Mouse (Mus musculus) intestine, embryonic 15.5 days (tissue): ENCODE results near the gene Srsf5. TPM values are rescaled to one million over a fixed set of nuclear protein-coding genes. Genes with fewer than 3 reads are reported as not detected.

Experiments used
- ATAC-seq: fragments of 200-750 bp; cut with Nextera tagmentation; 2 replicates; pipeline ENCODE4 v1.8.0; 2017; ENCODE audit warnings: moderate TSS enrichment, moderate library complexity
- H3K27ac ChIP-seq: fragments of 300-500 bp; sonication (generic); 2 replicates; pipeline ENCODE4 v1.5.1; 2015; ENCODE audit warnings: mild to moderate bottlenecking, inconsistent platforms
- H3K27me3 ChIP-seq: fragments of 300-500 bp; sonication (generic); replicated peaks from 2 replicates; pipeline ENCODE4 v1.6.1; 2015; ENCODE audit warnings: inconsistent platforms
- H3K36me3 ChIP-seq: fragments of 300-500 bp; sonication (generic); 2 replicates; pipeline ENCODE4 v1.6.1; 2015; ENCODE audit warnings: inconsistent platforms
- H3K4me1 ChIP-seq: fragments of 300-500 bp; sonication (generic); replicated peaks from 2 replicates; pipeline ENCODE4 v1.6.1; 2015; ENCODE audit warnings: inconsistent platforms
- H3K4me2 ChIP-seq: fragments of 300-500 bp; sonication (generic); replicated peaks from 2 replicates; pipeline ENCODE4 v1.6.1; 2015; ENCODE audit warnings: mild to moderate bottlenecking, inconsistent platforms
- H3K4me3 ChIP-seq: fragments of 300-500 bp; sonication (generic); replicated peaks from 2 replicates; pipeline ENCODE4 v1.5.1; 2015; ENCODE audit warnings: inconsistent platforms
- H3K9ac ChIP-seq: fragments of 300-500 bp; sonication (generic); 2 replicates; pipeline ENCODE4 v1.6.1; 2015; ENCODE audit warnings: inconsistent platforms
- H3K9me3 ChIP-seq: fragments of 300-500 bp; sonication (generic); 2 replicates; pipeline ENCODE4 v1.6.1; 2016; ENCODE audit warnings: inconsistent platforms
- WGBS: fragments of 180-500 bp; shearing (Covaris S2); methylation state at CpG from one replicate; pipeline ENCODE4 v1.1.7; 2015; 5-methylcytosine and 5-hydroxymethylcytosine counted together
- polyA plus RNA-seq: library from polyadenylated mRNA; unstranded; fragments of >200 nt; fragmentation: Nextera tagmentation; extraction: Ambion mirVana; gene quantifications from 2 replicates; pipeline ENCODE4 v1.2.1, GENCODE M21; 2015

Srsf5 gene
- polyA plus RNA-seq, 1 experiment from 2014 or later: 607 TPM

- H3K4me3 ChIP-seq: no peak overlapping the region
- 71% methylated on average over 9 of the region's 9 CpGs for WGBS
- H3K36me3 ChIP-seq: no peaks in the 10 kb centered on the region
- no peaks in the 10 kb centered on the region for H3K27me3 ChIP-seq
- no peak overlapping the region for H3K4me2 ChIP-seq
- H3K27ac ChIP-seq: no peak overlapping the region
- H3K9me3 ChIP-seq: no peaks in the 10 kb centered on the region
- no peak overlapping the region for H3K9ac ChIP-seq
- no peak for ATAC-seq
- H3K4me1 ChIP-seq: no peaks in the 10 kb centered on the region
Observed at GRCm38 (mm10) chr12:80983695-80984094, 38.4 kb downstream of the Srsf5 start.

GRCm38 (mm10) chr12:80986628-80987027, 41.3 kb downstream of the Srsf5 start:
- no peak overlapping the region for H3K9ac ChIP-seq
- H3K9me3 ChIP-seq: no peaks in the 10 kb centered on the region
- no peak overlapping the region for H3K4me3 ChIP-seq
- H3K27ac ChIP-seq: no peak overlapping the region
- H3K36me3 ChIP-seq: no peaks in the 10 kb centered on the region
- H3K4me1 ChIP-seq: no peaks in the 10 kb centered on the region
- no peak overlapping the region for H3K4me2 ChIP-seq
- no peak for ATAC-seq
- 81% methylated on average over 4 of the region's 4 CpGs for WGBS
- H3K27me3 ChIP-seq: no peaks in the 10 kb centered on the region

GRCm38 (mm10) chr12:80988286-80988685, 43.0 kb downstream of the Srsf5 start:
- Histone ChIP-seq H3K27ac (no peak overlapping the region), H3K9me3 (no peaks in the 10 kb centered on the region), H3K9ac (no peak overlapping the region), H3K4me3 (no peak overlapping the region), H3K4me1 (no peaks in the 10 kb centered on the region), H3K36me3 (no peaks in the 10 kb centered on the region), H3K27me3 (no peaks in the 10 kb centered on the region), H3K4me2 (no peak overlapping the region)
- 75% methylated on average over 3 of the region's 3 CpGs for whole genome bisulfite sequencing
- ATAC-seq: no peak

GRCm38 (mm10) chr12:80990901-80991445, 45.7 kb downstream of the Srsf5 start:
- WGBS: 84% methylated on average over 13 of the region's 13 CpGs

GRCm38 (mm10) chr12:80991806-80992205, 46.5 kb downstream of the Srsf5 start:
- no peak overlapping the region for H3K4me3 ChIP-seq
- no peak overlapping the region for H3K9ac ChIP-seq
- no peaks in the 10 kb centered on the region for H3K36me3 ChIP-seq
- WGBS: 82% methylated on average over 10 of the region's 10 CpGs
- H3K4me1 ChIP-seq: no peaks in the 10 kb centered on the region
- H3K9me3 ChIP-seq: no peaks in the 10 kb centered on the region
- H3K27me3 ChIP-seq: no peaks in the 10 kb centered on the region
- no peak overlapping the region for H3K27ac ChIP-seq
- no peak overlapping the region for H3K4me2 ChIP-seq
- no peak for ATAC-seq

More at GRCm38 (mm10) chr12:80990901-80991445, 45.7 kb downstream of the Srsf5 start:
- H3K4me3 ChIP-seq: no peak overlapping the region
- H3K4me1 ChIP-seq: no peaks in the 10 kb centered on the region
- no peak for ATAC-seq
- no peaks in the 10 kb centered on the region for H3K9me3 ChIP-seq
- H3K4me2 ChIP-seq: no peak overlapping the region
- H3K9ac ChIP-seq: no peak overlapping the region
- H3K27ac ChIP-seq: no peak overlapping the region
- H3K27me3 ChIP-seq: no peaks in the 10 kb centered on the region
- no peaks in the 10 kb centered on the region for H3K36me3 ChIP-seq

GRCm38 (mm10) chr12:80992540-80993122, 47.3 kb downstream of the Srsf5 start:
- no peaks in the 10 kb centered on the region for H3K9me3 ChIP-seq
- WGBS: 86% methylated on average over 8 of the region's 8 CpGs
- no peak for ATAC-seq

GRCm38 (mm10) chr12:80993773-80994172, 48.5 kb downstream of the Srsf5 start:
- no peak overlapping the region for H3K4me2 ChIP-seq
- H3K9me3 ChIP-seq: no peaks in the 10 kb centered on the region
- H3K27ac ChIP-seq: no peak overlapping the region
- 0 out of 2 replicates have a peak, but pooled peaks cover 3% of the 10 kb centered on the region for H3K4me1 ChIP-seq
- H3K9ac ChIP-seq: no peak overlapping the region
- peaks cover 4% of the 10 kb centered on the region for H3K27me3 ChIP-seq
- ATAC-seq: no peak
- no peaks in the 10 kb centered on the region for H3K36me3 ChIP-seq
- 83% methylated on average over 1 of the region's 1 CpGs for WGBS
- H3K4me3 ChIP-seq: no peak overlapping the region

More at GRCm38 (mm10) chr12:80992540-80993122, 47.3 kb downstream of the Srsf5 start:
- Histone ChIP-seq H3K36me3 (no peaks in the 10 kb centered on the region), H3K27me3 (no peaks in the 10 kb centered on the region; the same call in 1 of the 2 replicates), H3K4me1 (no peaks in the 10 kb centered on the region), H3K4me2 (no peak overlapping the region), H3K27ac (no peak overlapping the region), H3K4me3 (no peak overlapping the region), H3K9ac (no peak overlapping the region)

- Histone ChIP-seq H3K9me3 (no peaks in the 10 kb centered on the region), H3K27ac (no peak overlapping the region), H3K9ac (no peak overlapping the region), H3K36me3 (no peaks in the 10 kb centered on the region), H3K4me1 (0 out of 2 replicates have a peak, but pooled peaks cover 5% of the 10 kb centered on the region), H3K27me3 (peaks cover 8% of the 10 kb centered on the region), H3K4me2 (no peak overlapping the region), H3K4me3 (no peak overlapping the region)
- WGBS: 90% methylated on average over 4 of the region's 4 CpGs
- no peak for ATAC-seq
Observed at GRCm38 (mm10) chr12:80995326-80995725, 50.0 kb downstream of the Srsf5 start.

- ATAC-seq: no peak
- H3K4me2 ChIP-seq: no peak overlapping the region
- no peaks in the 10 kb centered on the region for H3K9me3 ChIP-seq
- no peak overlapping the region for H3K27ac ChIP-seq
- no peak overlapping the region for H3K9ac ChIP-seq
- H3K4me1 ChIP-seq: 0 out of 2 replicates have a peak, but pooled peaks cover 5% of the 10 kb centered on the region
- H3K36me3 ChIP-seq: no peaks in the 10 kb centered on the region
- no peak overlapping the region for H3K4me3 ChIP-seq
- WGBS: 75% methylated on average over 4 of the region's 4 CpGs
- peaks cover 8% of the 10 kb centered on the region for H3K27me3 ChIP-seq
Observed at GRCm38 (mm10) chr12:80997652-80998051, 52.3 kb downstream of the Srsf5 start.

GRCm38 (mm10) chr12:80998528-80999221, 53.4 kb downstream of the Srsf5 start:
- ATAC-seq: no peak
- 15% methylated on average over 33 of the region's 33 CpGs for WGBS
- peak overlapping the region; percentile 9; the same call in 1 of the 2 replicates for H3K4me3 ChIP-seq
- H3K27me3 ChIP-seq: peaks cover 8% of the 10 kb centered on the region
- H3K9ac ChIP-seq: no peak overlapping the region
- H3K27ac ChIP-seq: no peak overlapping the region
- no peaks in the 10 kb centered on the region for H3K9me3 ChIP-seq
- H3K4me1 ChIP-seq: 0 out of 2 replicates have a peak, but pooled peaks cover 5% of the 10 kb centered on the region
- H3K4me2 ChIP-seq: peak overlapping the region; percentile 43
- no peaks in the 10 kb centered on the region for H3K36me3 ChIP-seq
